Mouse (Mus musculus): Measurements from ENCODE around the gene Ptprg.

GRCm38 (mm10) chr14:12124682-12125081 is 571.4 kb downstream of the Ptprg start:
- TF ChIP-seq CTCF (IDR thresholded peaks at IDR 0.05; ENCODE audit: borderline replicate concordance, extremely low read depth, insufficient read depth, insufficient read length) (no peak), POLR2A (IDR thresholded peaks at IDR 0.05; ENCODE audit: borderline replicate concordance, extremely low read depth, insufficient read depth, insufficient read length, poor library complexity, severe bottlenecking) (no peak)
